Mouse (Mus musculus): ENCODE measurements around the gene Aph1b. TPM values are rescaled to one million over a fixed set of nuclear protein-coding genes. Genes with fewer than 3 reads are reported as not detected.
A peak's percentile ranks its signal among the peaks of the same experiment; 100 is the strongest.

The Aph1b gene
- total RNA-seq, 2 experiments from 2014 or later: 17.0 to 22.3 TPM

GRCm38 (mm10) chr9:66736551-66736950 is 58.7 kb downstream of the Aph1b start:
- no peak for TF ChIP-seq CTCF (IDR thresholded peaks at IDR 0.05)
- no peak overlapping the region for H3K4me3 ChIP-seq
- H3K27ac ChIP-seq: no peak overlapping the region
- no peak for DNase-seq (ENCODE audit: extremely low spot score in 1 of 2, low spot score in 2 of 2)
- intact Hi-C loops (cut with DNase I): no loop called here

DNA sequence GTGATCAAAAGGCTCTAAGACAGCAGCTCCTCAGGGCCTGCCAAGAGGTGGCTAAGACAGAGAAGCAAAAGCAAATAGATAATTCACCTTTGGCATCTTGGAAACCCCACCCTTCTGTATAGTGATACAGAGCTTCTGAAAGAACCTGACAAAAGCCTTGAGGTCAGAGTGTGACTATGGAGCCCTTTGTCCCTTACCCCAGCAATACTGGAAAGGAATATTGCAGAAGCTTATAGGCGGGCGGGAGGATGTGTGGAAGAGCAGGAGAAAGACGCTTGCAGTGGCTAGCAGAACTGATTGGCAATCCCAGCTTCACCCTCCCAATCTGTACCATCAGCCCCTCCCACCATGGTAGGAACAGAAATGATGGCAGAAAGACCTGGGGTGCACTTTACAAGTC is 59.3 kb downstream of the Aph1b start:
- TF ChIP-seq CTCF (IDR thresholded peaks at IDR 0.05): no peak
- no peak for DNase-seq (ENCODE audit: extremely low spot score in 1 of 2, low spot score in 2 of 2)
- H3K27ac ChIP-seq: no peak overlapping the region
- no peak overlapping the region for H3K4me3 ChIP-seq
- intact Hi-C loops (cut with DNase I): no loop called here

DNA sequence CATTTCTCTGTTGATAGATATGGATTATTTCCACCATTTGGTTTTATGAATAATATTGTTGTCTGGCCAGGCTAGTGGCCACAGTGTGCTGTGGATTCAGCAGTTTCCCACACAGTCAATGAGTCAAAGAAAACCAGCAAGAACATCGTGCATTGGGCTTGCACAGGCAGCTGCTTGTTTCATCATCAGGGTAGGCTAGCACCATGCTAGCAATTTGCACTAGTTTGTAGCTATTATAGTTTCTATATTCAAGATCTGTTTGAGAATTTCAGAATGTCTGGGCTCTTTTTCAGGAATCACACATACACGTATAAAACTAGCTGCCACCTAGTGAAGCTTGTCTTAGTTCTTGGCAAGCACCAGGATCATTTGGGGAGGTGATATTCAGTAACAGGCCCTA is 60.2 kb downstream of the Aph1b start:
- H3K4me3 ChIP-seq: no peak overlapping the region
- no peak for DNase-seq (ENCODE audit: extremely low spot score in 1 of 2, low spot score in 2 of 2)
- H3K27ac ChIP-seq: no peak overlapping the region
- TF ChIP-seq CTCF (IDR thresholded peaks at IDR 0.05): no peak
- intact Hi-C loops (cut with DNase I): no loop called here

DNA sequence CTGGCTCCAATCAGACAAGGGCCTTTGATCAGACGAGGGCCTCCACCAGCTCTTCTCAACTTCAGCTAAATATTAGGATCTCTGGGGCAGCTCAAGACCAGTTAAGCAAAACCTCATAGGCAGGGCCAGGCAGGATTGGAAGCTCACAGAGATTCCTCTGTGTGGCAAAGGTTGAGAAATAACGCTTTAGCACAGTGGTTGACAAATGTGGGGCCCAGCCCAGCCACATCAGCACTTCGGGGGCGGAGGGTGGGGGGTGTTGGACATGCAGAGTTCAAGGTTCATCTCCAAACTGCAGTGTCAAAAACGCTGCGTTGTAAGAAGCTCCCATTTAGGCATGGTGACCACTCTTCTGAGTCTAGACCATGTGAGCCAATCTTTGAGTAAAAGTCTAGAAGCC is 60.7 kb downstream of the Aph1b start:
- 0 out of 2 replicates have a peak overlapping the region, but pooled peaks have one; percentile 8 for H3K27ac ChIP-seq

GRCm38 (mm10) chr9:66732791-66733691 is 62.2 kb downstream of the Aph1b start:
- Histone ChIP-seq H3K4me3 (no peak overlapping the region), H3K27ac (peak overlapping the region; percentile 24; the same call in 1 of the 2 replicates)
- no peak for TF ChIP-seq CTCF (IDR thresholded peaks at IDR 0.05)
- DNase-seq (ENCODE audit: extremely low spot score in 1 of 2, low spot score in 2 of 2): peak; percentile 71
- intact Hi-C loops (cut with DNase I): loop anchor here (2.0 kb wide), 1 partner anchor 16 kb away; no protein-coding TSS in a partner anchor

More for the DNA sequence above, 60.7 kb downstream of the Aph1b start:
- intact Hi-C loops (cut with DNase I): no loop called here
- TF ChIP-seq CTCF (IDR thresholded peaks at IDR 0.05): no peak
- no peak for DNase-seq (ENCODE audit: extremely low spot score in 1 of 2, low spot score in 2 of 2)
- no peak overlapping the region for H3K4me3 ChIP-seq

GRCm38 (mm10) chr9:66731284-66731683 is 64.0 kb downstream of the Aph1b start:
- TF ChIP-seq CTCF (IDR thresholded peaks at IDR 0.05): no peak
- intact Hi-C loops (cut with DNase I): no loop called here
- Histone ChIP-seq H3K27ac (no peak overlapping the region), H3K4me3 (no peak overlapping the region)
- DNase-seq (ENCODE audit: extremely low spot score in 1 of 2, low spot score in 2 of 2): no peak

DNA sequence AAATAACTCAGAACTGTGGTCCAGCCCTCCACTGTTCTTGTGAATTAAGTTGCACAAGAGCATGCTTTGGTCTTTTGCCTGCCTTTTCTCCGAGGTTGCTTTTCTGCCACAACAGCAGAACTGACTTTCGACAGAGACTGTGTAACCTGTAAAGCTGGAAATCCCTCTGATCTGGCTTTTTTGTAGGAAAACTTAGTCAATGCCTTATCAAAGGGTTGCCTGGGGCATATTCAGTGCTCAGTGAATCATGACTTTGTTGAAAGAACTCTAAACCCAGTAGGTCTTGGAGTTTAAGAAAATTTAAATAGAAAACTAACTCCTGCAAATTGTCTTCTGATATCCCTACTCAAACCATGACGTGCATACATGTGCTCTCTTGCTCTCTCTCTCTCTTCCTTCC is 64.7 kb downstream of the Aph1b start:
- no peak for TF ChIP-seq CTCF (IDR thresholded peaks at IDR 0.05)
- Histone ChIP-seq H3K4me3 (no peak overlapping the region), H3K27ac (no peak overlapping the region)
- intact Hi-C loops (cut with DNase I): no loop called here
- DNase-seq (ENCODE audit: extremely low spot score in 1 of 2, low spot score in 2 of 2): no peak

GRCm38 (mm10) chr9:66727333-66727732 is 68.0 kb downstream of the Aph1b start:
- no peak for TF ChIP-seq CTCF (IDR thresholded peaks at IDR 0.05)
- DNase-seq (ENCODE audit: extremely low spot score in 1 of 2, low spot score in 2 of 2): no peak
- intact Hi-C loops (cut with DNase I): no loop called here
- Histone ChIP-seq H3K4me3 (no peak overlapping the region), H3K27ac (no peak overlapping the region)

GRCm38 (mm10) chr9:66725591-66725990 is 69.7 kb downstream of the Aph1b start:
- Histone ChIP-seq H3K4me3 (no peak overlapping the region), H3K27ac (no peak overlapping the region)
- no peak for TF ChIP-seq CTCF (IDR thresholded peaks at IDR 0.05)
- no peak for DNase-seq (ENCODE audit: extremely low spot score in 1 of 2, low spot score in 2 of 2)
- intact Hi-C loops (cut with DNase I): no loop called here

Other genes starting within 250 kb of the Aph1b start
- gene Usp3, start 202.3 kb downstream of the Aph1b start, total RNA-seq (2021): 10 to 100 TPM; 32.5 to 40.0 TPM
- 10 to 100 TPM; 17.4 to 19.2 TPM for gene Car12, start 81.8 kb downstream of the Aph1b start, total RNA-seq (2021)
- gene Gm10647, start 1.5 kb upstream of the Aph1b start, total RNA-seq (2021): under 1 TPM; 0.23 to 0.44 TPM
- 1 to 10 TPM; 5.8 TPM for gene Aph1c, start 39.2 kb upstream of the Aph1b start, total RNA-seq (2021)
- gene Rab8b, start 124.2 kb upstream of the Aph1b start, total RNA-seq (2021): 10 to 100 TPM; 30.7 to 32.1 TPM
- 10 to 100 TPM; 34.2 to 39.5 TPM for gene Rps27l, start 150.6 kb upstream of the Aph1b start, total RNA-seq (2021)
- 10 to 100 TPM; 18.8 to 21.7 TPM for gene Lactb, start 180.0 kb upstream of the Aph1b start, total RNA-seq (2021)